ENCODE assay signal across 16 mouse cellular contexts in genomic region chr3:53007411-53007810, GRCm38 (mm10).
"Had no signal": no experiment of that assay in that cellular context is flagged by ENCODE, and none has a peak within 500 bp of the region (broad histone marks: within the 10 kb centered on the region; RNA-seq: fewer than 3 reads in every experiment).

No protein-coding gene starts in this region.

- H3K27ac ChIP-seq: midbrain, embryonic 10.5 days; midbrain, embryonic 12.5 days; neural tube, embryonic 13.5 days; neural tube, embryonic 15.5 days; stomach, embryonic 15.5 days had no signal

- H3K27me3 ChIP-seq: midbrain, embryonic 12.5 days; neural tube, embryonic 13.5 days; neural tube, embryonic 15.5 days; stomach, embryonic 15.5 days had no signal

- H3K4me1 ChIP-seq: midbrain, embryonic 10.5 days; midbrain, embryonic 12.5 days; neural tube, embryonic 13.5 days; neural tube, embryonic 15.5 days; stomach, embryonic 15.5 days had no signal

- ATAC-seq: midbrain, embryonic 16.5 days had no signal

- H3K4me2 ChIP-seq: lung, embryonic 14.5 days; midbrain, embryonic 12.5 days; neural tube, embryonic 13.5 days; neural tube, embryonic 15.5 days; stomach, embryonic 15.5 days had no signal

- DNase-seq: lung, adult 18-20 months; lung, embryonic 14.5 days; lung, postnatal 10 days; lung, postnatal 4 days; midbrain, embryonic 14.5 days; right cerebral cortex, postnatal 14 days; thymus, adult 18-20 months; thymus, postnatal 14 days; thymus, postnatal 36 days had no signal

- H3K4me3 ChIP-seq: midbrain, embryonic 10.5 days; midbrain, embryonic 12.5 days; myocyte; neural tube, embryonic 13.5 days; neural tube, embryonic 15.5 days; stomach, embryonic 15.5 days had no signal

- H3K9ac ChIP-seq: lung, embryonic 14.5 days; midbrain, embryonic 12.5 days; neural tube, embryonic 13.5 days; neural tube, embryonic 15.5 days; stomach, embryonic 15.5 days had no signal

- H3K9me3 ChIP-seq: midbrain, embryonic 10.5 days; midbrain, embryonic 12.5 days; neural tube, embryonic 13.5 days; neural tube, embryonic 15.5 days; stomach, embryonic 15.5 days had no signal
